Mouse (Mus musculus): ENCODE measurements at regions not wholly inside any gene's neighbourhood (a gene's known extent, or its start where the extent isn't known, plus 50 kb on each side); places are given as distances from the start of the nearest gene placed in this dataset.
"Not testable (repeated sequence)": the region's sequence is repeated elsewhere in the genome, so short reads cannot be mapped to it uniquely, and the experiment has no call there.

GRCm38 (mm10) chr4:55631157-55631556 lies 98.9 kb upstream of the Klf4 start:
- DNase-seq (ENCODE audit: low read depth, low spot score) = no peak

GRCm38 (mm10) chr4:55630215-55630614 lies 97.9 kb upstream of the Klf4 start:
- not testable (repeated sequence) for DNase-seq (ENCODE audit: low read depth, low spot score)

GRCm38 (mm10) chr4:55624779-55625178 lies 92.5 kb upstream of the Klf4 start:
- no peak for DNase-seq (ENCODE audit: low read depth, low spot score)

GRCm38 (mm10) chr4:55623151-55623760 lies 91.0 kb upstream of the Klf4 start:
- DNase-seq (ENCODE audit: low read depth, low spot score) = no peak

GRCm38 (mm10) chr4:55622651-55623050 lies 90.4 kb upstream of the Klf4 start:
- no peak for DNase-seq (ENCODE audit: low read depth, low spot score)

- DNase-seq (ENCODE audit: low read depth, low spot score) = no peak
Measured at GRCm38 (mm10) chr4:55619891-55620290, 87.6 kb upstream of the Klf4 start.

- no peak for DNase-seq (ENCODE audit: low read depth, low spot score)
Measured at GRCm38 (mm10) chr4:55615808-55616207, 83.5 kb upstream of the Klf4 start.

GRCm38 (mm10) chr4:55613523-55613922 lies 81.3 kb upstream of the Klf4 start:
- DNase-seq (ENCODE audit: low read depth, low spot score) = no peak

- no peak for DNase-seq (ENCODE audit: low read depth, low spot score)
Measured at GRCm38 (mm10) chr4:55610998-55611397, 78.7 kb upstream of the Klf4 start.

- no peak for DNase-seq (ENCODE audit: low read depth, low spot score)
Measured at GRCm38 (mm10) chr4:55609214-55609613, 76.9 kb upstream of the Klf4 start.

GRCm38 (mm10) chr4:55605541-55605940 lies 73.3 kb upstream of the Klf4 start:
- DNase-seq (ENCODE audit: low read depth, low spot score) = no peak

- no peak for DNase-seq (ENCODE audit: low read depth, low spot score)
Measured at GRCm38 (mm10) chr4:55604915-55605314, 72.6 kb upstream of the Klf4 start.

GRCm38 (mm10) chr4:55603821-55604435 lies 71.7 kb upstream of the Klf4 start:
- no peak for DNase-seq (ENCODE audit: low read depth, low spot score)

- no peak for DNase-seq (ENCODE audit: low read depth, low spot score)
Measured at GRCm38 (mm10) chr4:55595203-55595602, 62.9 kb upstream of the Klf4 start.

- no peak for DNase-seq (ENCODE audit: low read depth, low spot score)
Measured at GRCm38 (mm10) chr4:55594699-55595098, 62.4 kb upstream of the Klf4 start.

- no peak for DNase-seq (ENCODE audit: low read depth, low spot score)
Measured at GRCm38 (mm10) chr4:55593132-55593531, 60.9 kb upstream of the Klf4 start.

GRCm38 (mm10) chr4:55586212-55586611 lies 53.9 kb upstream of the Klf4 start:
- DNase-seq (ENCODE audit: low read depth, low spot score) = no peak

- DNase-seq (ENCODE audit: low read depth, low spot score) = no peak
Measured at GRCm38 (mm10) chr4:55583589-55583988, 51.3 kb upstream of the Klf4 start.
